Mouse (Mus musculus): ENCODE results near the gene Leo1.

- TF ChIP-seq MYOD1 (IDR thresholded peaks at IDR 0.05; ENCODE audit: control insufficient read depth in 1 of 3, insufficient read length in 2 of 3, low read depth in 2 of 3) (no peak), POLR2AphosphoS2 (IDR thresholded peaks at IDR 0.05; ENCODE audit: insufficient read length, low read depth) (no peak), POLR2A (IDR thresholded peaks at IDR 0.05; ENCODE audit: insufficient read length, low read depth) (no peak), MAX (IDR thresholded peaks at IDR 0.05; ENCODE audit: low read depth) (no peak), E2F4 (IDR thresholded peaks at IDR 0.05; ENCODE audit: insufficient read depth) (no peak)
These were observed 35.9 kb downstream of the Leo1 start for GRCm38 (mm10) chr9:75477212-75477611.

All from myocyte (in vitro differentiated cells).